Mouse (Mus musculus): ENCODE measurements around the gene Acsl1. TPM values are rescaled to one million over a fixed set of nuclear protein-coding genes. Genes with fewer than 3 reads are reported as not detected.
"Not testable (repeated sequence)": the region's sequence is repeated elsewhere in the genome, so short reads cannot be mapped to it uniquely, and the experiment has no call there.

The Acsl1 gene
- polyA plus RNA-seq, 1 experiment: 284 TPM

GRCm38 (mm10) chr8:46559428-46559827, 88.6 kb downstream of the Acsl1 start:
- no peak for DNase-seq (ENCODE audit: low read depth)

- no peak for DNase-seq (ENCODE audit: low read depth)
Observed at GRCm38 (mm10) chr8:46562333-46562732, 91.5 kb downstream of the Acsl1 start.

- DNase-seq (ENCODE audit: low read depth): no peak
Observed at GRCm38 (mm10) chr8:46566914-46567529, 96.2 kb downstream of the Acsl1 start.

DNA sequence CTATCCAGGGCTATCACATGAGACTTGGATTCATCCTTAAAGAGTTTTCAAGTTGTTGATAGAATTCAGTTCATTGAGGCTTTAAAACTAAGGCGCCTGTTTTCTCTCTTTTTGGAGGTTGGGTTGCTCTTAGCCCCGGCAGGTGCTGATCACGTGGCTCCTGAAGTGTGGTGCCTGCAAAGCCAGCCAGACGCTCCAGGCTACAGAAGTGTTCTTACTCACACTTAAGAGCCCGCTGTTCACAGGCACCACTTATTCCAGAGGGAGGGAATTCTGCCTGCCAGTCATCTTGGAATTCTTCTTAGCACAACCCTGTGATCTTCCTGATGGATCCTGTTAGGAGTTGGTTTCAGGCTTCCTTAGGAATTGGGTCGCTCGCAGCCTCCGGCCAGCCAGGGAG, 97.1 kb downstream of the Acsl1 start:
- no peak for DNase-seq (ENCODE audit: low read depth)

DNA sequence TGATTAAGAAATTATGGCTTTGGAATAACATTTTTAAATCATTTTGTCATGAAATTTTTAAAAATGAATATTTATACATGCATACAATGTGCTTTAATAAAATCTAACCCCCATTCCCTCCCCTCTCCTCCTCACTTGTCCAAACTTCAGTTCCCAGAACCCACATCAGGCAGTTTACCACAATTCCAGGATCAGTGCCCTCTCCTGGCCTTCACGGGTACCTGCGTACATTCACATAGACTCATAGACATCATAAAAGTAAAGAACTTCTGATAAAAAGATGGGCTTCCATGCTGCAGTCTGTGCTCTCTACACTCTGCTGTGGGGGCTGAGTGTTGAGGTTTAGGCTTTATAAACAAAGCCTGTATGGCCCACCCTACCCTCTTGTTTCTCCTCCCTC, 98.1 kb downstream of the Acsl1 start:
- no peak for DNase-seq (ENCODE audit: low read depth)

DNA sequence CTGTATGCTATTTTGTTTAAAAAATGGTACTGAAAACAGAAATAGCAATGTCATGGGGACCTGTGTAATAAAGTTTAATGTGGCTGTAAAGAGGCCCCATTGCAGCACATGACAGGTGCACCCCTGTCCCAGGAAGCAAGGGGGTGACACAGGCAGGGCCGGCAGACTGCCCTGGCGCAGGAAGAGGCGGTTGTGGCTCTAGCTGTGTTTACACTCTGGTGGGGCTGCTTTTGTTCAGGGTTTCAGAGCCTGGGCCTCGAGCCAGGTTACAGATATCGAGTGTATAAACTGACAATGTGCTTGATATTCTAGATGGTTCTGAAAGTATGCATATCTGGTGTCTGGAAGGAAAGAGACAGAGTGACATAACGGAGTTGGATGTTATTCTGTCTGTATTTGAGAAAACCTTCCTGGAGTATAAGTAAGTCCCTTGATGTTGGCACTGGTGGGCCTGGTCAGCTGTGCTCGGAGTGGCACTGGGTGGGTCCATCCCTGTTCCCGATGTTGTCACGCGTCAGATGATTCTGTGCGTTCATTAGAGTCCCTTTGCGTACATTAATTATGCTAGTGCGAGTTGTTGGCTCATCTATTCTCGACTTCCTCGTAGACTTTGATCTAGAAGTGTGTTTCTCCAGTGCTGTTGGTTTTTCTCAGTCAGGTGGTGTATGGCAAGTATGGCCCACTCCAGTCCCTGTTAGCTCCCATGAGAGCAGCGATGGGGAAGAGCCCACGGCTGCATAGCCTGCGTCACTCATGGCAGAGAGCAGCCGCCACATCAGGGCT, 99.0 kb downstream of the Acsl1 start:
- no peak for DNase-seq (ENCODE audit: low read depth)

GRCm38 (mm10) chr8:46570673-46571072, 99.8 kb downstream of the Acsl1 start:
- DNase-seq (ENCODE audit: low read depth): no peak

DNA sequence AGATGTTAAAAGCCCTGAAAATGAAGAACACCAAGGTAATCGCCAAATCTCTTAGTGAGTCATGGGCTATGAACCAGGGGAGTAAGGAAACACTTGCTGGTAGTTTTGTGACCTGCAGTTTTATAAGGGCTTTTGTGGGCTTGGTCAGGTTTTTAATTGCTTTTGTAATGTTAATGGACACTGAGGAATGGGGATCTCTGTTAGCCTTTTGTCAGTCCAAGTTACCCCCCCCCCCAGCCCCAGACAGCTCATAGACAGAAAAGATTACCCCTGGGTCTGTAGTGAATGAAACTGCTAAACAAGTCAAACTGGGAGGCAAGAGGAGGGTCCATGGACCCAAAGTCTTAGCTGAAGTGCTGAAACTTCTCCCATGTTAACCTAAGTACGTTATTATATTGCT, 102.6 kb downstream of the Acsl1 start:
- DNase-seq (ENCODE audit: low read depth): no peak

DNA sequence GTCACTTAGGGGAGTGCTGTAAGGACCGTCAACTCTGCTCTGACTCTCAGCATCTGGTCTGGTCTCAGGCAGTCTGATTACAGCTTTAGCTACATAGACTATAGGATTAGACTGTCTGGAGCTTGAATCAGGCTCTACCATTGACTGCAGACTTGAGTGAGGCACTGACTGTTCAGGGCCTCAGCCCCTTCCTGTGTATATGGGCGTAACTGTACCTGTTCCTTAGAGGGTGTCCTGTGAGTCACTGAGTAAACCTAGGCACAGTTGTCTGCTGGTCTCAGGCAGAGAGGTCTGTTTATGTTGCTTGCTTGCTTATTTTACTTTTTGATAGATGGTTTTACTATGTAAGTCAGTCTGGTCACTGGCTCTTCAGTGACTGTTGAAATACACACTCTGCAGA, 103.1 kb downstream of the Acsl1 start:
- DNase-seq (ENCODE audit: low read depth): no peak

- DNase-seq (ENCODE audit: low read depth): no peak
Observed at GRCm38 (mm10) chr8:46578794-46579193, 108.0 kb downstream of the Acsl1 start.

GRCm38 (mm10) chr8:46584328-46584727, 113.5 kb downstream of the Acsl1 start:
- not testable (repeated sequence) for DNase-seq (ENCODE audit: low read depth)

DNA sequence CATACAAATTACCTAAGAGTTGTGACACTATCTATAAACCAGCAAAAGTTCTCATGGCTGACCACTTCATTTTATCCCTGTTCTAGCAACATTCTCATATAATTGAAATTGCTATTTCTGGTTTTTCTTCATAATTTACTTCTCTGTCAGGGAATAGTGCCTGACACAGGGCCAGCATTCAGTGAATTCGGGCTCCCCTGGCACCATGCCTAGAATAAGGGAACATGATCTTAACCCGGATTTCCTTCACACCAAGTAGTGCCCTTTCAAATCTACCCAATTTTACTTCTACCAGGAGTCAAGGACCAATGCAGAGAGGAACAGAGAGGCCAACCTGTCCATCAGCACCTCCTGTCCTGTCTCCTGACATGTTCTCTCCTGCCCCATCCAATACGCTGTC, 114.7 kb downstream of the Acsl1 start:
- no peak for DNase-seq (ENCODE audit: low read depth)

Other genes with a start within 250 kb of the Acsl1 start
- gene Helt, start 176.4 kb upstream of the Acsl1 start, polyA plus RNA-seq (2012; rRNA removed): not detected in 2 replicates
- gene Cenpu, start 81.0 kb downstream of the Acsl1 start, polyA plus RNA-seq (2012; rRNA removed): 0.80 and 1.4 TPM in 2 replicates
- 2.5 and 3.8 TPM in 2 replicates for gene Primpol, start 146.2 kb downstream of the Acsl1 start, polyA plus RNA-seq (2012; rRNA removed)
- 7.7 and 8.3 TPM in 2 replicates for gene Casp3, start 146.3 kb downstream of the Acsl1 start, polyA plus RNA-seq (2012; rRNA removed)